Mouse (Mus musculus) bone marrow, adult 2 months (tissue): ENCODE data around the gene Gm45713. TPM values are rescaled to one million over a fixed set of nuclear protein-coding genes. Genes with fewer than 3 reads are reported as not detected.
A peak's percentile ranks its signal among the peaks of the same experiment; 100 is the strongest.

Experiments
- H3K27ac ChIP-seq: fragments of 200-500 bp; 2 replicates; pipeline ENCODE4 v1.5.1; 2012; ENCODE audit warnings: low read depth, mild to moderate bottlenecking, control low read depth, inconsistent platforms, low read length; ENCODE audit not compliant: control insufficient read depth, poor library complexity, insufficient read depth
- H3K4me1 ChIP-seq: fragments of 200-500 bp; 2 replicates; pipeline ENCODE4 v1.6.1; 2011; ENCODE audit warnings: low read length; ENCODE audit not compliant: control insufficient read depth, insufficient read depth
- H3K4me3 ChIP-seq: fragments of 200-500 bp; replicated peaks from 2 replicates; pipeline ENCODE3; 2011; ENCODE audit warnings: mild to moderate bottlenecking, low read depth, low read length, control low read depth; ENCODE audit not compliant: control insufficient read depth
- CTCF ChIP-seq: fragments of 200-500 bp; IDR thresholded peaks from 2 replicates; pipeline ENCODE4 v1.5.1; 2011; ENCODE audit warnings: low read length, control low read depth; ENCODE audit not compliant: control insufficient read depth, insufficient read depth
- POLR2A ChIP-seq: fragments of 200-500 bp; IDR thresholded peaks from 2 replicates; pipeline ENCODE4 v1.6.1; 2011; ENCODE audit warnings: low read depth, mild to moderate bottlenecking, control low read depth, low read length, borderline replicate concordance; ENCODE audit not compliant: control insufficient read depth
- WGBS: fragments of 180-500 bp; shearing (Covaris S2); methylation state at CpG from one replicate; pipeline ENCODE4 v1.1.7; 2018; 5-methylcytosine and 5-hydroxymethylcytosine counted together
- polyA plus RNA-seq: library from polyadenylated mRNA; stranded (reverse); fragments of >200 nt; gene quantifications from 2 replicates; pipeline ENCODE4 v1.2.4, GENCODE M21; 2011; ENCODE audit warnings: low replicate concordance; ENCODE audit not compliant: missing spikeins, insufficient read depth, insufficient read length

Gm45713 gene
- polyA plus RNA-seq, 1 experiment, result not detected

- Histone ChIP-seq H3K27ac (no peak overlapping the region), H3K4me1 (no peaks in the 10 kb centered on the region; the same call in 1 of the 2 replicates), H3K4me3 (no peak overlapping the region)
- 26% methylated on average over 5 of the region's 5 CpGs for WGBS
- no peak for TF ChIP-seq CTCF
- TF ChIP-seq POLR2A, result no peak
Observed at GRCm38 (mm10) chr7:45107052-45107645, 28.9 kb downstream of the Gm45713 start.

- TF ChIP-seq POLR2A (no peak), CTCF (no peak)
- Histone ChIP-seq H3K27ac (no peak overlapping the region), H3K4me1 (no peaks in the 10 kb centered on the region; the same call in 1 of the 2 replicates), H3K4me3 (no peak overlapping the region)
- 70% methylated on average over 6 of the region's 6 CpGs for WGBS
Observed at GRCm38 (mm10) chr7:45106441-45106840, 29.6 kb downstream of the Gm45713 start.

- TF ChIP-seq CTCF, result no peak
- Histone ChIP-seq H3K4me3 (no peak overlapping the region), H3K27ac (no peak overlapping the region), H3K4me1 (no peaks in the 10 kb centered on the region; the same call in 1 of the 2 replicates)
- 72% methylated on average over 8 of the region's 8 CpGs for WGBS
Observed at GRCm38 (mm10) chr7:45105491-45105890, 30.5 kb downstream of the Gm45713 start.

GRCm38 (mm10) chr7:45104941-45105340, 31.1 kb downstream of the Gm45713 start:
- H3K27ac ChIP-seq, result no peak overlapping the region
- no peaks in the 10 kb centered on the region; the same call in 1 of the 2 replicates for H3K4me1 ChIP-seq
- TF ChIP-seq POLR2A (no peak), CTCF (no peak)
- 80% methylated on average over 5 of the region's 5 CpGs for WGBS
- H3K4me3 ChIP-seq, result no peak overlapping the region

GRCm38 (mm10) chr7:45103652-45104180, 32.3 kb downstream of the Gm45713 start, which contains the start of gene Fcgrt:
Gene Fcgrt (minus strand): TSS chr7:45103851.
- no peaks in the 10 kb centered on the region; the same call in 1 of the 2 replicates for H3K4me1 ChIP-seq
- H3K4me3 ChIP-seq, result peak within 1 kb of the TSS; percentile 22
- TF ChIP-seq CTCF, result no peak
- 0 out of 2 replicates have a peak, but pooled peaks have one; percentile 30 for TF ChIP-seq POLR2A
- 15% methylated on average over 7 of the region's 7 CpGs for whole genome bisulfite sequencing
- H3K27ac ChIP-seq, result peak within 1 kb of the TSS; percentile 24

GRCm38 (mm10) chr7:45102940-45103585, 33.0 kb downstream of the Gm45713 start:
- WGBS, result 80% methylated on average over 9 of the region's 9 CpGs
- TF ChIP-seq POLR2A (no peak), CTCF (no peak)
- Histone ChIP-seq H3K4me1 (no peaks in the 10 kb centered on the region; the same call in 1 of the 2 replicates), H3K4me3 (peak overlapping the region; percentile 22), H3K27ac (peak overlapping the region; percentile 24)

GRCm38 (mm10) chr7:45102441-45102840, 33.6 kb downstream of the Gm45713 start:
- Histone ChIP-seq H3K4me1 (no peaks in the 10 kb centered on the region), H3K4me3 (no peak overlapping the region), H3K27ac (no peak overlapping the region)
- TF ChIP-seq CTCF, result no peak
- TF ChIP-seq POLR2A, result no peak
- 69% methylated on average over 11 of the region's 11 CpGs for WGBS

- 88% methylated on average over 6 of the region's 6 CpGs for WGBS
- H3K27ac ChIP-seq, result no peak overlapping the region
- TF ChIP-seq CTCF (no peak), POLR2A (no peak)
- no peaks in the 10 kb centered on the region for H3K4me1 ChIP-seq
- H3K4me3 ChIP-seq, result no peak overlapping the region
Observed at GRCm38 (mm10) chr7:45100046-45100445, 36.0 kb downstream of the Gm45713 start.
